Mouse (Mus musculus): ENCODE data around the gene Ifitm10. TPM values are rescaled to one million over a fixed set of nuclear protein-coding genes. Genes with fewer than 3 reads are reported as not detected.
A peak's percentile ranks its signal among the peaks of the same experiment; 100 is the strongest.

Gene Ifitm10
- total RNA-seq, 1 experiment from 2014 or later: 3.8 TPM

- DNase-seq: no peak
Measured at GRCm38 (mm10) chr7:142389961-142390650, 16.6 kb upstream of the Ifitm10 start.

- DNase-seq: no peak
Measured at GRCm38 (mm10) chr7:142388740-142389139, 15.2 kb upstream of the Ifitm10 start.

GRCm38 (mm10) chr7:142388198-142388597 lies 14.6 kb upstream of the Ifitm10 start:
- no peak for DNase-seq

- DNase-seq: peak; percentile 99
Measured at GRCm38 (mm10) chr7:142387419-142388148, 14.0 kb upstream of the Ifitm10 start, which contains the start of gene Ctsd. Gene Ctsd, minus strand, starts transcription at chr7:142388038.

GRCm38 (mm10) chr7:142386621-142387201 lies 13.2 kb upstream of the Ifitm10 start:
- peak; percentile 76 for DNase-seq

GRCm38 (mm10) chr7:142385742-142386403 lies 12.3 kb upstream of the Ifitm10 start:
- peak; percentile 12 for DNase-seq

- no peak for DNase-seq
Measured at GRCm38 (mm10) chr7:142384306-142384705, 10.8 kb upstream of the Ifitm10 start.

GRCm38 (mm10) chr7:142382567-142382966 lies 9.0 kb upstream of the Ifitm10 start, which contains the start of gene Gm49369:
Gene Gm49369, minus strand, starts transcription at chr7:142382667.
- DNase-seq: no peak

GRCm38 (mm10) chr7:142381175-142381574 lies 7.6 kb upstream of the Ifitm10 start:
- no peak for DNase-seq

- no peak for DNase-seq
Measured at GRCm38 (mm10) chr7:142379186-142379585, 5.6 kb upstream of the Ifitm10 start.

- DNase-seq: no peak
Measured at GRCm38 (mm10) chr7:142377233-142377925, 3.8 kb upstream of the Ifitm10 start.

- DNase-seq: no peak
Measured at GRCm38 (mm10) chr7:142376096-142376495, 2.5 kb upstream of the Ifitm10 start.

- peak; percentile 92 for DNase-seq
Measured at GRCm38 (mm10) chr7:142375261-142375724, 1.7 kb upstream of the Ifitm10 start.

GRCm38 (mm10) chr7:142374413-142375015 lies 961 bp upstream of the Ifitm10 start:
- peak; percentile 48 for DNase-seq

- DNase-seq: no peak
Measured at GRCm38 (mm10) chr7:142373039-142373438, 514 bp downstream of the Ifitm10 start.

- DNase-seq: peak; percentile 72
Measured at GRCm38 (mm10) chr7:142371768-142372661, 1.5 kb downstream of the Ifitm10 start.

- no peak for DNase-seq
Measured at GRCm38 (mm10) chr7:142371398-142371767, 2.2 kb downstream of the Ifitm10 start.

- no peak for DNase-seq
Measured at GRCm38 (mm10) chr7:142370937-142371336, 2.6 kb downstream of the Ifitm10 start.

GRCm38 (mm10) chr7:142369820-142370219 lies 3.7 kb downstream of the Ifitm10 start:
- DNase-seq: no peak

GRCm38 (mm10) chr7:142368856-142369255 lies 4.7 kb downstream of the Ifitm10 start:
- DNase-seq: peak; percentile 7

All from adrenal gland, postnatal 14 days (tissue).